Mouse (Mus musculus): ENCODE measurements at regions not wholly inside any gene's neighbourhood (a gene's known extent, or its start where the extent isn't known, plus 50 kb on each side); places are given as distances from the start of the nearest gene placed in this dataset.
A peak's percentile ranks its signal among the peaks of the same experiment; 100 is the strongest.

DNA sequence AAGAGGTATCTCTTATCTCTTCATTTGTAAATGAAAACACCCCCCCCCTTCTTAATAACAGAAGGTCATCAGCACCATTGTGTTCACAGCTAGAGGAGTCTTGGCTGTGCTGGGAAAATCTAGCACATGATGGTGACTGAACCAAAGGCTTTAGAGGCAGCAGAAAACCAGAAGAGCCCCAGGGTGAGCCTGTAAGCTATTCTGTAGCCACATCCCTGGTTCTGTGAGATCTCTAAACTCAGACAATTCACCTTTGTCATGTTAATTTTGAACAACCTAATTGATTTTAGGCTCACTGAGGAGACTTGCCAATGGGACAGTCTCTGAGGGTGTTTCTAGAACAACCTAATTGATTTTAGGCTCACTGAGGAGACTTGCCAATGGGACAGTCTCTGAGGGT lies 201.4 kb downstream of the Emp1 start:
- Histone ChIP-seq H3K9ac (ENCODE audit: low read length) (no peak overlapping the region), H3K9me3 (ENCODE audit: control insufficient read depth, low read length) (no peaks in the 10 kb centered on the region), H3K27ac (replicated peaks) (no peak overlapping the region), H3K4me3 (ENCODE audit: low read depth, low read length) (no peak overlapping the region), H3K4me2 (replicated peaks; ENCODE audit: low read depth) (no peak overlapping the region), H3K36me3 (ENCODE audit: control insufficient read depth, insufficient read depth, low read length) (no peaks in the 10 kb centered on the region), H3K4me1 (replicated peaks; ENCODE audit: control insufficient read depth, insufficient read depth) (no peaks in the 10 kb centered on the region), H3K27me3 (ENCODE audit: control insufficient read depth, insufficient read depth, low read length) (no peaks in the 10 kb centered on the region)
- ATAC-seq (ENCODE audit: low FRiP score, low TSS enrichment), result no peak
- TF ChIP-seq CTCF (IDR thresholded peaks at IDR 0.05; ENCODE audit: low read depth), result no peak
- TF ChIP-seq EP300 (optimal IDR thresholded peaks at IDR 0.05), result no peak
- DNase-seq (ENCODE audit: low spot score), result no peak

DNA sequence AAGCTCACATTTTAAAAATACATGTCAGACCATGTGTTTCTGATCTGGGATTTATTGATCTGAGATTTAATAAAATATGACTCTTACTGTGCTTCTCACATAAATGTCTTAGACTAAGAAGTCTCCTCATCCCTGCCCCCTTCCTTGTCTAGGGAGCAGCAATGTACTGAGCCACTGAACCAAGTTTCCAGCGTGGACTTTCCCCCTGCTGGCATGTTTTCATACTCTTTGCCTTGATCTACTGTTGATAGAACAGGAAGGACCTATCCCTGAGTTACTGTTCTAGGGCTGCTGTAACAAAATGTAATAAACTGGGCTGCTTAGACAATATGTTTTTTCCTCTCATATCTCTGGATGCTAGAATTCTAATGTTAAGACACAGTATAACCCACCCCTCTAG lies 206.7 kb downstream of the Emp1 start:
- WGBS, result 50% methylated on average over 1 of the region's 1 CpGs
- TF ChIP-seq EP300 (optimal IDR thresholded peaks at IDR 0.05), result no peak
- peak; percentile 14; the same call in 1 of the 2 replicates for TF ChIP-seq CTCF (IDR thresholded peaks at IDR 0.05; ENCODE audit: low read depth)

DNA sequence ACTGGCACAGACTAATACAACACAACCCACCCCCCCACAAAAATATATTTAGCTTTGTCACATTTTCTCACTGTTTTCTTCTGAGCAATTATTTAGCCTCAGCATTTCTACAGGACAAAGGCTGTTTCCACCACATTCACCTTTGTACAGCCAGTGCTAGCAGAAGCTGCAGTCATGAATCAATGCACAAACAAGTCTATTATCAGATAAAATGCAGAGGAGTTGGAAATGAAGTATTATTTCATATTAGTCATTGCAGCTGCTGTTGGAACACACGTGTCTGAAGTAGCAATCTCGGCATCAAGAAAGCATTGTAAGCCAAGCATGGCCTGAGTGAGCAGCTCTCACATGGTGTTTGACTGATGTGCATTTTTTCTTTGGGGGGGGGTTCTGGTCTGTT lies 212.9 kb downstream of the Emp1 start:
- Histone ChIP-seq H3K36me3 (ENCODE audit: control insufficient read depth, insufficient read depth, low read length) (no peaks in the 10 kb centered on the region), H3K4me2 (replicated peaks; ENCODE audit: low read depth) (no peak overlapping the region), H3K4me1 (replicated peaks; ENCODE audit: control insufficient read depth, insufficient read depth) (no peaks in the 10 kb centered on the region), H3K4me3 (ENCODE audit: low read depth, low read length) (no peak overlapping the region), H3K9ac (ENCODE audit: low read length) (no peak overlapping the region), H3K27ac (replicated peaks) (no peak overlapping the region), H3K27me3 (ENCODE audit: control insufficient read depth, insufficient read depth, low read length) (no peaks in the 10 kb centered on the region), H3K9me3 (ENCODE audit: control insufficient read depth, low read length) (no peaks in the 10 kb centered on the region)
- ATAC-seq (ENCODE audit: low FRiP score, low TSS enrichment) (peak; percentile 89), DNase-seq (ENCODE audit: low spot score) (no peak)
- TF ChIP-seq EP300 (optimal IDR thresholded peaks at IDR 0.05), result no peak
- no peak for TF ChIP-seq CTCF (IDR thresholded peaks at IDR 0.05; ENCODE audit: low read depth)
- WGBS, result 46% methylated on average over 2 of the region's 2 CpGs

More for the DNA sequence above, 206.7 kb downstream of the Emp1 start:
- H3K27ac ChIP-seq (replicated peaks), result no peak overlapping the region
- H3K9ac ChIP-seq (ENCODE audit: low read length), result no peak overlapping the region
- no peaks in the 10 kb centered on the region for H3K4me1 ChIP-seq (replicated peaks; ENCODE audit: control insufficient read depth, insufficient read depth)
- H3K9me3 ChIP-seq (ENCODE audit: control insufficient read depth, low read length), result no peaks in the 10 kb centered on the region
- H3K4me3 ChIP-seq (ENCODE audit: low read depth, low read length), result no peak overlapping the region
- ATAC-seq (ENCODE audit: low FRiP score, low TSS enrichment), result no peak
- no peaks in the 10 kb centered on the region for H3K27me3 ChIP-seq (ENCODE audit: control insufficient read depth, insufficient read depth, low read length)
- H3K36me3 ChIP-seq (ENCODE audit: control insufficient read depth, insufficient read depth, low read length), result no peaks in the 10 kb centered on the region
- no peak overlapping the region for H3K4me2 ChIP-seq (replicated peaks; ENCODE audit: low read depth)
- DNase-seq (ENCODE audit: low spot score), result peak; percentile 21

DNA sequence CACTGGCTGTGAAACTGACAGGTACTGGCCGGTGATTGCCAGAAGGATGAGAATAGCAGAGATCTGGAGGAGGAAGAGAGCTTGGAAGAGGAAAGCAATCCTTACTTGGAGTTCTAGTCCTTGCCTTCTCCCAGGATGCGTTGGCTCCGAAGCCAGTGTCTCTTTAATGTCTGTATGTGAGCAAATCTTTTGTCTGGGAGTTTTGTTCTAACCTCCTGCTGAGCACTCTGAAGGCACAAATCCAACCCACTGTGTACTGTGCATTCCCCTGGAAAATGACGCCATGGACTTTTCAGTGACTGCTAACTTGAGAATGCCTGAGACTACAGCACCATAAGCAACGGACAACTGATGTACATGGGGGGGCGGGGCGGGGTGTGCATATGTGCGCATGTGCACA lies 216.4 kb downstream of the Emp1 start:
- H3K9ac ChIP-seq (ENCODE audit: low read length), result no peak overlapping the region
- H3K27ac ChIP-seq (replicated peaks), result no peak overlapping the region
- no peaks in the 10 kb centered on the region for H3K9me3 ChIP-seq (ENCODE audit: control insufficient read depth, low read length)
- TF ChIP-seq EP300 (optimal IDR thresholded peaks at IDR 0.05) (no peak), CTCF (IDR thresholded peaks at IDR 0.05; ENCODE audit: low read depth) (no peak)
- H3K4me3 ChIP-seq (ENCODE audit: low read depth, low read length), result no peak overlapping the region
- H3K4me1 ChIP-seq (replicated peaks; ENCODE audit: control insufficient read depth, insufficient read depth), result no peaks in the 10 kb centered on the region
- DNase-seq (ENCODE audit: low spot score), result no peak
- no peaks in the 10 kb centered on the region for H3K36me3 ChIP-seq (ENCODE audit: control insufficient read depth, insufficient read depth, low read length)
- ATAC-seq (ENCODE audit: low FRiP score, low TSS enrichment), result no peak
- H3K27me3 ChIP-seq (ENCODE audit: control insufficient read depth, insufficient read depth, low read length), result no peaks in the 10 kb centered on the region
- no peak overlapping the region for H3K4me2 ChIP-seq (replicated peaks; ENCODE audit: low read depth)
- 89% methylated on average over 8 of the region's 8 CpGs for WGBS

DNA sequence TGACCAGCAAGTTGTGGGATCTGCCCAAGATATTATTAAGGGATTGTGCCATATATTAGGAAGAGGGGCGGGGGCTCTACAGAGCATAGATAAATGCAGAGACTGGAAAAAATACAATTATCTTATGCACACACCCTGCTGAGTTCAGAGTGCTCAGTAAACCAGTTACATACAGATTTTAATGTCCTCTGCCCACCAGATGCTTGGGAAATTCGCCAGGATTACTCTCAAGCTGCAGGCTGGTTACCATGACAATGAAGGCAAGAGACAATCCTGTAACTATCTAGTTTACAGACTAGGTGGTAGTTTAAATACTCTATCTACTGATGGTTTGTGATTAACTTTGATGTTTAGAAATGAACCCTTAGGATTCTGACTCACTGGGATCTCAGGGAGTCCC lies 220.2 kb downstream of the Emp1 start:
- WGBS, result 51% methylated on average over 2 of the region's 2 CpGs
- H3K4me3 ChIP-seq (ENCODE audit: low read depth, low read length), result no peak overlapping the region
- no peak overlapping the region for H3K27ac ChIP-seq (replicated peaks)
- no peaks in the 10 kb centered on the region for H3K4me1 ChIP-seq (replicated peaks; ENCODE audit: control insufficient read depth, insufficient read depth)
- no peak overlapping the region for H3K9ac ChIP-seq (ENCODE audit: low read length)
- no peak for TF ChIP-seq EP300 (optimal IDR thresholded peaks at IDR 0.05)
- TF ChIP-seq CTCF (IDR thresholded peaks at IDR 0.05; ENCODE audit: low read depth), result no peak
- no peak for DNase-seq (ENCODE audit: low spot score)
- no peaks in the 10 kb centered on the region for H3K27me3 ChIP-seq (ENCODE audit: control insufficient read depth, insufficient read depth, low read length)
- H3K36me3 ChIP-seq (ENCODE audit: control insufficient read depth, insufficient read depth, low read length), result no peaks in the 10 kb centered on the region
- H3K4me2 ChIP-seq (replicated peaks; ENCODE audit: low read depth), result no peak overlapping the region
- ATAC-seq (ENCODE audit: low FRiP score, low TSS enrichment), result no peak
- H3K9me3 ChIP-seq (ENCODE audit: control insufficient read depth, low read length), result no peaks in the 10 kb centered on the region

- no peak for TF ChIP-seq CTCF (IDR thresholded peaks at IDR 0.05; ENCODE audit: low read depth)
- no peak for TF ChIP-seq EP300 (optimal IDR thresholded peaks at IDR 0.05)
- Histone ChIP-seq H3K27ac (replicated peaks) (no peak overlapping the region), H3K9me3 (ENCODE audit: control insufficient read depth, low read length) (no peaks in the 10 kb centered on the region), H3K27me3 (ENCODE audit: control insufficient read depth, insufficient read depth, low read length) (no peaks in the 10 kb centered on the region), H3K9ac (ENCODE audit: low read length) (no peak overlapping the region), H3K4me3 (ENCODE audit: low read depth, low read length) (no peak overlapping the region), H3K36me3 (ENCODE audit: control insufficient read depth, insufficient read depth, low read length) (no peaks in the 10 kb centered on the region), H3K4me2 (replicated peaks; ENCODE audit: low read depth) (no peak overlapping the region), H3K4me1 (replicated peaks; ENCODE audit: control insufficient read depth, insufficient read depth) (no peaks in the 10 kb centered on the region)
- ATAC-seq (ENCODE audit: low FRiP score, low TSS enrichment), result no peak
- 96% methylated on average over 2 of the region's 2 CpGs for WGBS
- DNase-seq (ENCODE audit: low spot score), result no peak
These were observed 222.4 kb downstream of the Emp1 start for GRCm38 (mm10) chr6:135584782-135585181.

Measured in stomach, postnatal 0 days (tissue).